Mouse (Mus musculus) gastrocnemius, postnatal 25 days (tissue): Measurements from ENCODE around the gene Tmem222. TPM values are rescaled to one million over a fixed set of nuclear protein-coding genes. Genes with fewer than 3 reads are reported as not detected.
A peak's percentile ranks its signal among the peaks of the same experiment; 100 is the strongest.

Experiments
- DNase-seq: peaks from one replicate; pipeline ENCODE4 v3.0.0; 2022
- long read RNA-seq, 2 experiments: library from polyadenylated mRNA; stranded (forward); transcript quantifications; one replicate each; pipeline ENCODE4 v2.0.0; 2021
- total RNA-seq, 2 experiments: library from RNA; stranded (reverse); gene quantifications; 1 replicate in 1 of 2; 2 replicates in 1 of 2; pipeline ENCODE4 v1.2.3; 2021

Gene Tmem222
- total RNA-seq: 10 to 100 TPM; 20.8 to 23.5 TPM
- long read RNA-seq, experiment 1, transcript Tmem222-201 (6 exons, 1,484 nt): major isoform, 50 of 55 reads
- long read RNA-seq, experiment 1, partial matches to known transcripts: 0 of 55 reads
- long read RNA-seq, experiment 1, other reads (novel, unspliced or antisense): 3 of 55 reads
- long read RNA-seq, experiment 2, transcript Tmem222-201 (6 exons, 1,484 nt): major isoform, 48 of 53 reads
- long read RNA-seq, experiment 2, partial matches to known transcripts: 0 of 53 reads
- long read RNA-seq, experiment 2, other reads (novel, unspliced or antisense): 0 of 53 reads

- peak; percentile 93 for DNase-seq
These were observed at the start of gene Tmem222 for GRCm38 (mm10) chr4:133277104-133278026. TSS of gene Tmem222 (minus strand) at chr4:133277792.

- DNase-seq: no peak
These were observed 42.1 kb upstream of the Tmem222 start for GRCm38 (mm10) chr4:133319667-133320066.

- DNase-seq: peak; percentile 58
These were observed 38.4 kb upstream of the Tmem222 start for GRCm38 (mm10) chr4:133315991-133316390.

GRCm38 (mm10) chr4:133314896-133315295 is 37.3 kb upstream of the Tmem222 start:
- DNase-seq: peak; percentile 42

GRCm38 (mm10) chr4:133309948-133310347 is 32.4 kb upstream of the Tmem222 start:
- DNase-seq: peak; percentile 72

GRCm38 (mm10) chr4:133307331-133307730 is 29.7 kb upstream of the Tmem222 start:
- no peak for DNase-seq

- no peak for DNase-seq
These were observed 28.2 kb upstream of the Tmem222 start for GRCm38 (mm10) chr4:133305825-133306224.

GRCm38 (mm10) chr4:133304770-133305169 is 27.2 kb upstream of the Tmem222 start:
- DNase-seq: no peak

GRCm38 (mm10) chr4:133302668-133303067 is 25.1 kb upstream of the Tmem222 start:
- no peak for DNase-seq

- peak; percentile 60 for DNase-seq
These were observed 24.2 kb upstream of the Tmem222 start for GRCm38 (mm10) chr4:133301802-133302201.

GRCm38 (mm10) chr4:133300421-133300820 is 22.8 kb upstream of the Tmem222 start:
- DNase-seq: no peak

GRCm38 (mm10) chr4:133299701-133300100 is 22.1 kb upstream of the Tmem222 start:
- peak; percentile 41 for DNase-seq

- peak; percentile 67 for DNase-seq
These were observed 21.1 kb upstream of the Tmem222 start for GRCm38 (mm10) chr4:133298516-133299365.

GRCm38 (mm10) chr4:133297801-133298238 is 20.2 kb upstream of the Tmem222 start:
- DNase-seq: peak; percentile 78

GRCm38 (mm10) chr4:133297360-133297759 is 19.8 kb upstream of the Tmem222 start:
- no peak for DNase-seq

- DNase-seq: no peak
These were observed 16.5 kb upstream of the Tmem222 start for GRCm38 (mm10) chr4:133294084-133294483.

GRCm38 (mm10) chr4:133292901-133293843 is 15.6 kb upstream of the Tmem222 start:
- DNase-seq: no peak

- DNase-seq: no peak
These were observed 14.8 kb upstream of the Tmem222 start for GRCm38 (mm10) chr4:133292405-133292804.

- no peak for DNase-seq
These were observed 13.7 kb upstream of the Tmem222 start for GRCm38 (mm10) chr4:133291255-133291654.

GRCm38 (mm10) chr4:133286476-133287077 is 9.0 kb upstream of the Tmem222 start:
- DNase-seq: no peak
